Mouse (Mus musculus) lung, postnatal 36 days (tissue): ENCODE data around the gene Plppr3.

Experiments used
- DNase-seq: peaks from one replicate; pipeline ENCODE4 v3.0.0; 2022; ENCODE audit warnings: mixed read lengths

Plppr3 gene

GRCm38 (mm10) chr10:79865801-79866295 is 8.6 kb downstream of the Plppr3 start:
- no peak for DNase-seq

GRCm38 (mm10) chr10:79865189-79865601 is 9.2 kb downstream of the Plppr3 start:
- no peak for DNase-seq

GRCm38 (mm10) chr10:79864351-79865188 is 9.9 kb downstream of the Plppr3 start:
- DNase-seq, result no peak

GRCm38 (mm10) chr10:79862925-79863324 is 11.5 kb downstream of the Plppr3 start:
- DNase-seq, result no peak

- no peak for DNase-seq
Measured at GRCm38 (mm10) chr10:79862049-79862788, 12.2 kb downstream of the Plppr3 start.

GRCm38 (mm10) chr10:79861230-79862048 is 13.0 kb downstream of the Plppr3 start:
- DNase-seq, result no peak

- DNase-seq, result no peak
Measured at GRCm38 (mm10) chr10:79860079-79860911, 14.1 kb downstream of the Plppr3 start.

GRCm38 (mm10) chr10:79859116-79859515 is 15.3 kb downstream of the Plppr3 start:
- no peak for DNase-seq

GRCm38 (mm10) chr10:79858416-79859074 is 15.9 kb downstream of the Plppr3 start:
- peak; percentile 67 for DNase-seq

- DNase-seq, result no peak
Measured at GRCm38 (mm10) chr10:79857894-79858293, 16.5 kb downstream of the Plppr3 start.

GRCm38 (mm10) chr10:79857452-79857811 is 17.0 kb downstream of the Plppr3 start:
- peak; percentile 92 for DNase-seq

- no peak for DNase-seq
Measured at GRCm38 (mm10) chr10:79856704-79857451, 17.6 kb downstream of the Plppr3 start.

- DNase-seq, result no peak
Measured at GRCm38 (mm10) chr10:79856280-79856679, 18.2 kb downstream of the Plppr3 start.

GRCm38 (mm10) chr10:79855558-79856184 is 18.8 kb downstream of the Plppr3 start:
- DNase-seq, result peak; percentile 69

GRCm38 (mm10) chr10:79854801-79855541 is 19.5 kb downstream of the Plppr3 start:
- peak; percentile 74 for DNase-seq

- DNase-seq, result peak; percentile 100
Measured at GRCm38 (mm10) chr10:79853860-79854795, 20.3 kb downstream of the Plppr3 start, which contains the start of gene Ptbp1. Ptbp1 (plus strand) TSS chr10:79854427.

GRCm38 (mm10) chr10:79853392-79853791 is 21.0 kb downstream of the Plppr3 start:
- DNase-seq, result peak; percentile 97

- DNase-seq, result no peak
Measured at GRCm38 (mm10) chr10:79852827-79853226, 21.6 kb downstream of the Plppr3 start.
